Mouse (Mus musculus): ENCODE data around the gene Rab11fip4.

DNA sequence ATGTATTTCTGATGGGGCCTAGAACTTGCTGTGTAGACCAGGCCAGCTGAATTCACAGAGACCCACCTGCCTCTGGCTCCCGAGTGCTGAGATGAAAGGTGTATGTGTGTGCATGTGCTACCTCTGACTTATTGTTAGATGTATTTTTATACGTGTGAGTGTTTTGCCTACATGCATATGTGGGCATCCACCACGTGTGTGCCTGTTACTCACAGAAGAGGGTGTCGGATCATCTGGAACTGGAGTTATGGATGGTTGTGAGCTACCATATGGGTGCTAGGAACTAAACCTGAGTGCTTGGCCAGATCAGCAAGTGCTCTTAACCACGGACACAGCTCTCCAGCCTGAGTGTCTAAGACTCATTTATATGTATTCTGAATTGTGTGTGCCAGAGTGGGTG lies 90.2 kb downstream of the Rab11fip4 start:
- TF ChIP-seq CTCF (IDR thresholded peaks at IDR 0.05; ENCODE audit: control insufficient read depth, insufficient read depth, insufficient read length) (no peak), MAX (IDR thresholded peaks at IDR 0.05) (no peak), CEBPB (IDR thresholded peaks at IDR 0.05; ENCODE audit: low read depth) (no peak), USF1 (IDR thresholded peaks at IDR 0.05; ENCODE audit: low read depth) (no peak), MYOG (IDR thresholded peaks at IDR 0.05; ENCODE audit: control insufficient read depth, extremely low read depth, insufficient read length) (no peak), MYOD1 (IDR thresholded peaks at IDR 0.05; ENCODE audit: control insufficient read depth, insufficient read length, low read depth) (no peak), FOSL1 (IDR thresholded peaks at IDR 0.05; ENCODE audit: insufficient read depth, low read length, poor library complexity, severe bottlenecking) (no peak)

All from C2C12 (cell line).